Mouse (Mus musculus) testis, adult 2 months (tissue): ENCODE results near the gene Fxr2.

Source experiments
- CTCF ChIP-seq: fragments of 200-500 bp; IDR thresholded peaks from 2 replicates; pipeline ENCODE4 v1.5.1; 2012; ENCODE audit warnings: low read depth, mild to moderate bottlenecking, inconsistent platforms, low read length, moderate library complexity; ENCODE audit not compliant: control insufficient read depth, insufficient read depth, insufficient replicate concordance
- POLR2A ChIP-seq: fragments of 200-500 bp; IDR thresholded peaks from 2 replicates; pipeline ENCODE4 v1.6.1; 2012; ENCODE audit warnings: low read depth, mild to moderate bottlenecking, inconsistent platforms, low read length, moderate library complexity; ENCODE audit not compliant: control insufficient read depth

- no peak for TF ChIP-seq CTCF
- no peak for TF ChIP-seq POLR2A
These were observed 2.7 kb downstream of the Fxr2 start for GRCm38 (mm10) chr11:69635471-69635870.
